Mouse (Mus musculus) thymus, adult 2 months (tissue): Measurements from ENCODE around the gene Aldh3b1.
"Not testable (repeated sequence)": the region's sequence is repeated elsewhere in the genome, so short reads cannot be mapped to it uniquely, and the experiment has no call there.

ENCODE experiments used
- CTCF ChIP-seq: fragments of 200-500 bp; IDR thresholded peaks from 2 replicates; pipeline ENCODE4 v1.5.1; 2012; ENCODE audit warnings: mild to moderate bottlenecking, control low read depth, low read length, moderate library complexity, borderline replicate concordance; ENCODE audit not compliant: control insufficient read depth, poor library complexity, insufficient read depth; ENCODE audit errors: extremely low read depth
- POLR2A ChIP-seq: fragments of 200-500 bp; IDR thresholded peaks from 2 replicates; pipeline ENCODE4 v1.6.1; 2012; ENCODE audit warnings: mild to moderate bottlenecking, low read length, control low read depth, moderate library complexity; ENCODE audit not compliant: control insufficient read depth, poor library complexity, insufficient read depth; ENCODE audit errors: extremely low read depth

GRCm38 (mm10) chr19:3961805-3962204 is 32.2 kb upstream of the Aldh3b1 start:
- not testable (repeated sequence) for TF ChIP-seq CTCF, POLR2A
